Mouse (Mus musculus) gonadal fat pad, adult 2 months (tissue): ENCODE data around the gene Ptpn4. TPM values are rescaled to one million over a fixed set of nuclear protein-coding genes. Genes with fewer than 3 reads are reported as not detected.

Experiments
- DNase-seq: peaks from one replicate; pipeline ENCODE4 v3.0.0-alpha.2; 2012; ENCODE audit warnings: low read depth
- polyA plus RNA-seq: library from polyadenylated mRNA; depleted of rRNA; stranded (reverse); fragments of >200 nt; gene quantifications from 2 replicates; pipeline ENCODE4 v1.2.3, GENCODE M21; 2012; rRNA removed

Gene Ptpn4
- 4.2 and 5.5 TPM in 2 replicates for polyA plus RNA-seq

DNA sequence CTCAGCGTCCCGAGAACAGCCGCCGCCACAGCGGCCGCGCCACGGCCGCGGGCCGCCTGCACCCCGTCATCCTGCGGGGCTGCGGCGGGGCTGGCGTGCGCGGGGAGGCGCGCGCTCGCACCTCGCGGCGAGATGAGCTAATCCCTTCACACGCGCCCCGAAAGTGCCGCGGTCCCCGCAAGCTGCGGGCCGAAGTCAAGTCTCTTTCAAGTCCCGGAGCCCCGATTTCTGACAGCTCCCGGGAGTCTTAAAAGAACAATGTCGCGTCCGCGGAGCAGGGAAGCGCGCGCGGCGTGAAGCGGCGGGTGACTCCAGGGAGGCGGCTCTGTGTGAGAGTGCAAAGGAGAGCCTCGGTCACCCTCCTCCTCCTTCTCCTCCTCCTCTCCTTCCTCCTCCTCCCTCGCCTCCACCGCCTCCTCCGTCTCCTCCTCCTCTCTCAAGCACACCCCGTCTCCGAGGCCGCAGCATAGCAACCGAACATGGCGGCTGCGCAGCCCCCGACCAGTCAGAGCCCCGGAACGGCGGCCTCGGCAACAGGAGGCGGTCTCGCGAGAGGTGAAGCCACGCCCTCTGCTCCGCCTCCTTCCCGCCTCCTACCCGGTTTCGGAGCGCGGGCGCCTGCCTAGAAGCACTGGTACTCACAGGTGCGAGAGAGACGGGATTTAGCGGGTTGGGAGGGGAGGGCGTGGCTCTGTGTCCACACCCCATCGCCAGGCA, at the start of gene Ptpn4:
TSS of gene Ptpn4 (minus strand) at position 579 of the 717 bp plus-strand sequence.
- peak; percentile 56 for DNase-seq

DNA sequence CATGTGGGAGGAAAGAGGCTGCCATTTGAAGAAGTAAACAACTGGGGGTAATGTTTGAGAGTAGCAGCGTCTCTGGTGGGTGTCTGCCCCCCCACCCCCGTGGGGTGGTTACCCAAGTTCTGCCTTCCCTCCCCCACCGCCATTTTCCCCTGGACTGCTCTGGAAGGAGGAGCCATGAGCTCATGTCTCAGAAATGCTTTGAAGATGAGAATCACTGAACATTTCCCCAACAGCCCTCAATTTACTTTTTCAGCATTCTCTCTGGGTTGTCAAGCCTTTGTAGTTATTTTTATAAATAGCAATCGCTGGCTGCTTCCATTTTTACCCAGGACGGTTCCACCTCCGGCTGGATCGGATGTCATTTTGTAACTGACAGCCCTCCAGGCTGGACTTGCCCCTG, 48.9 kb upstream of the Ptpn4 start:
- DNase-seq = no peak

DNA sequence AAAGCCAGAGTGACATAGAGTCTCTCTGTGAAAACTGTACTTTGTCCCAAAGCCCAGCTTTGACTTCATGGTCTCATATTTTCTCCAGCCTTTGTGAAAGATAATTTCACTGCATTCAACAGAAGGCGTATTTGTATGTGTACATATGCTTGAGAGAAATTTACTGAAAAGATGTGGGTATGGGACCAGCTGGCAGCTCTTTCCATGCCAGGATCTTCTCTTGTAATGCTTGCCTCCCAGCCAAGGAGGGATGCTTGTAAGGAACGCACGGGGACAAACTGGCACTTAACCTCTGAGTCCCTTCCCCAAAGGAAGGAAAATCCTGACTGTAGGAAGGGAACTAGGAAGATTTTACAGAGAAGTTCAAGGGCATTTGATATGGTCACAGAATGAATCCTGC, 46.9 kb upstream of the Ptpn4 start:
- no peak for DNase-seq

DNA sequence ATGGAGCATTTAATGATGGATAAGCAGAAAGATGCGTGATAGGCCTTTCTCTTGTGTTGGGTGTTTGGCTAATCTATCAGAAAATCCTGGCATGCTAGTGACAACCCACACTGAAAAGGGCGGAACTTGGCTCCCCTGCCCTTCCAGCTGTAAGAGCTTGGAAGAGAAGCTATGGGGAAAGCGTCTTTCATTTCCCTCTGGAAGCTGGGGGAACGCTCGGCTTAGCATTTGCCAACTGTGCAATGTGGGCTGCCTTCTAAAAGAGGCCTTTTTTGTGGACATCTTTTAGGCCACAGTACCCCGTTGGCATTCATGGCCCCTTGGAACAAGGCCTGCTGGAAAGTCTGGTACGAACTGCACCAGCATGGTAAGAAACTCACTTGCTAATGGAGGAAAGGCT, 41.5 kb upstream of the Ptpn4 start:
- no peak for DNase-seq

DNA sequence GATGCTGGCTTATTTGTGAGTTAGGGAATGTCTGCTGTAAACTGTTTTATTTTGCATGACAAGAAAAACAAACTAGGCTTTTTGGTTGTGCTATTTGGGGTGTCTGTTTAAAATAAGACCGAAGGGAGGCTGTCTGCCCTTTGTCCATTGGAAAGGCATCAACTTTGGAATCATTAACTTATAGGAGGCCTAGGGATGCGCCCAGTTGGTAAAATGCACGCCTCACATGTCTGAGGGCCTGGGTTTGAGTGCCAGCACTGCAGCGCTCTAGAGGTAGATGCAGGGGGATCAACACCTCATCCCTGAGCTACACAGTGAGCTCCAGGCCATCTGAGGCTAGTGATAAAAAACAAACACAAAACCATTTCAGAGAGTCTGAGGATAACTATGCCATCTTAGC, 40.1 kb upstream of the Ptpn4 start:
- DNase-seq = no peak

DNA sequence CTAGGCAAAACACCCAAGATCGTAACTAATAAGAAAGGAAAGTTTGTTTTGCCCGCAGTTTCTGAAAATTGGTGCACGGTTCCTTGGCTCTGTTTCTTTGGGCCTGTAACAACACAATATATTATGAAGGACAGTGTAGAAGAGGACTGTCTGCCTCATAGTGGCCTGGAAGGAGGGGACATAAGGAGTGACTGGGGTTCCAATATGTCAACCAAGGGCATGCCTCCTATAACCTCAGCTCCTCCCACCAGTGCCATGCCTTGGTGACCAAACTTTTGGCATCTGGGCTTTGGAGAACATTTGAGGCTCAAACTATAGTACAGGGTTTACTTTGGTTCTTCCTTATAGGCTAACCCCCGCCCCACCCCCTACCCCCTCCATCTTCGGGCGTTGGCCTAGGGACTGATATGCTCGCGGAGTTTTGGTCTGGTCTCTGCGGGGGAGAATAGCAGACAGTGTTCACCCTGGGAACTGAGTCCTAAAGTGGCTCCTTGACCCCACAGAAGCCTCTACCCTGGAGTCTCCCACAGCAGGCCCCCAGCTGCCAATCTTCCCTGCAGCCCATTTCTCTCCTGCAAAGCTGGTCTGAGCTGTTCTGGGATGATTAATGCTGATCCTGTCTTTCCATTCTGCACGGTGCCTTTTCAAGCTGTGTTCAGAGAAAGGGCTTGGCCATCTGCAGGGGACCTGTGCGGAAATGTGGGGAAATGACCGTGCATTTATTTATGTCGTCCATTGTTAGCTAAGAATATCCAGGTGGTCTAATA, 31.2 kb upstream of the Ptpn4 start:
- DNase-seq = no peak

DNA sequence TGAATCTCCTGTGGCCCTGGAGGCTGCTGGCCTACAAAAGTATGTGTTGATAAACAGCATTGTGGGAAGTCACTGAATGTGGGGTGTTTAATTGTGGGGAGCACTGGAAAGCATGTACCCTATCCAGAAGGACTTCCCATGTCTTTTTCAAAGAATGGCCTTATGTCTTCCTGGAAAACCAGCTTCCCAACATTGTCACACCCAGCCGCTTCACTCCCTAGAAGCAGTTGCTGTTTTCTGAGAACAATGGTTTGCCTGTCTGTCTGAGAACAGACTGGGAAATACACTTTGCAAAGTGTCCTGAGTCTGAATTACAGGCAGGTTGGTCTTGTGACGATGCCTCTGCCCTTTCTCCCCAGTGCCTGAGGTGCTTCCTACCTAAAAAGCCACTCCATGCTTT, 29.9 kb upstream of the Ptpn4 start:
- DNase-seq = no peak

DNA sequence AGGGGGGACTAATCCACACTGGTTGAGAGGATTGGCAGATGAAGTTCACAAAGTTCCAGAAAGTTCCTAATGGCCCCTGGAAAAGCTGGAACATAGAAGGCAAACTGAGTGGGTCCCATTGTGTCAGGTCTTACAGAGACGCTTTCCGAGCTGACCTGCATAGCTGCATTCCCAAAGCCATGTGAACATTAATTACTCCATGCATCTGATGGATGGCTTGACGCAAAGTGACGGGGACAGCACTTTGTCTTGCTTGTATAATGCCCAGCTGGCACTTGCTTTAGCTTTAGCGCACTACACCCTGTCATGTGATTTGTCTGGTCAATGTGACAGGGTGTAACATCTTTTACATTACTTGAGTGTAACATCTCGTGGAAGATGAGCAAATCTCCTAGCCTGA, 27.9 kb upstream of the Ptpn4 start:
- DNase-seq = no peak

DNA sequence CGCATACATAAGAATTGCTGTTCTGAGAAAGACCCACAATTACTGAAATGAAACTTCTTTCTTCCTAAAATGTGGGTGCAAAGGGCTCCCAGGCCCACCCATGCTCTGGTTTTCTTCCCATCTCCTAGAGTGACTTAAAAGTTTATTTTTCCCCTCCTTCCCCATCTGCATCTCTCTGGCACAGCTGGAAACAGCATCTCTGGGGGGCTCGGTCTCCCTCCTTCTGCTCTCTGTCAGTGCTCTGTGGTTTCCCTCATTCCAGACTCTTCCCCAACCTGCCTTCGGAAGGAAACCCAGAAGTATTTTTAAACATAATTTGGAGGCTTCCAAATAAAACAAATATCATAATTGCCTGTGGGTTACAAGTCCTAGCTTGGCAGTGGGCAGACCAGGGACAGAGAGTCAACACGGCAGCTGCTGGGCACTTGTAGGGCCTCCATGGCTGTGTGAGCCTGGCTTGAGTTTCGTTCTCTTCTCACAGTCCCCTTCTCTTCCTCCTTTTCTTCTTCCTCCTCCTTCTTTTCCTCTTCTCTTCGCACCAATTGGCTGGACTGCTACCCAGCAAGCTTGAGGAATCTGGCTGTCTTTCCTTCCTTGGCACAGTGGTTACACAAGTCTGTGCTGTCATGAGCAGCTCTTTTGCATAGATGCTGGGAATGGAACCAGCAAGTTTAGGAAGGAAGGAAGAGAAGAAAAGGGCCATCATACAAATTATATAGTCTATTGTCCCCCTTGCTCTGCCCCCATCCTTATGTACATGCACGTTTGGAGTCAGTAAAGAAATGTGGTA, 26.3 kb upstream of the Ptpn4 start:
- DNase-seq = no peak

DNA sequence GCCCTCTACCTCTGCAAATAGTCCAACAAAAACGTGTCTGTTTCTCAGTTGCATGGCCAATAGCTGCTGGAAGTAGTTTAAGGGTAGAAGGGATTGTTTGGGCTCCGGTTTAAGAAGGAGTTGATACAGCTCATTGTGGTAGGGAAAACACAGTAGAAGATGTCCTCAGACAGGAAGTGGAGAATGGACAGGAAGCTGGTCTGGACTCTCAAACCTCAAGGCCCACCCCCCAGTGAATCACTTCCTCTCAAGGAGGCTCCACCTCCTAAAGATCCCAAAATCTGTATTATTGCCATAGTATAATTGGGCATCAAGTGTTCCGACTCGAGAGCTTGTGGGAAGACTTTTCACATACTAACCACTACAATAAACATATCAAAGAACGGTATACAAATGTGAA, 22.2 kb upstream of the Ptpn4 start:
- no peak for DNase-seq

DNA sequence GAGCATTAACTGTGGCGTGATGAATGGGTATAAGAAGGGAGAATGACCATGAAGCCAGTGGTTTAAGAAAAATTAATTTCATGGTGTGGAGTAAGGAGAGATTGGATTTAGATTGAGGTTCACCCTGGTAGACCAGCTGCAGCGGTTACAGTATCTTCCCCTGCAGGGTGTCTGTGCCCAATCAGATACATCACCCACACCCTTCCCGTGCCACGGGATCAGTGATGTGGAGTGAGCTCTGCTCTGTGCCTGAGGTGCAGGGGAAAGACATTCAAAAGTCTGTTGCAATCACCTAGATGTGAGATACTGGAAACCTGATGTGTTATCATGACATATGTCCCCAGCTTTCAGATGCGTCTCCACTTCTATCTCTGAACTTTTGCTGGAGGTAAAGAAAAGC, 15.6 kb upstream of the Ptpn4 start:
- DNase-seq = no peak

DNA sequence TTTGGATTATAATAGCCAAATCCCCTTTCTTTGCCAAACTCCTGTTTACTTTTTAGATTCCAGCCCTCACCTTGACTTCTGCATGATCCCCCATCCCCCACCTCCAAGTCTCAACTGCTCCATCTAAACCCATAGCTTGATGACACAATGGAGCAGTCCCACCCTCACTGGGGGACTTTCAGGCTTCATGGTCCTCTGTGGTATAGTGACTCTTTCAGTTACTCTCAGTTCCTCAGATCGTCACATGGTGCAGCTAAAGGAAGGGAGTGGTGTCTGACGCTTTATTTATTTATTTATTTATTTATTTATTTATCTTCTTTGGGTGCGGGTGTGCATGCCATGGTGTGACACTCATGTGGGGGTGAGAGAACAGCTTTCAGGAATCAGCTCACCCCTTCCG, 14.9 kb upstream of the Ptpn4 start:
- DNase-seq = no peak

DNA sequence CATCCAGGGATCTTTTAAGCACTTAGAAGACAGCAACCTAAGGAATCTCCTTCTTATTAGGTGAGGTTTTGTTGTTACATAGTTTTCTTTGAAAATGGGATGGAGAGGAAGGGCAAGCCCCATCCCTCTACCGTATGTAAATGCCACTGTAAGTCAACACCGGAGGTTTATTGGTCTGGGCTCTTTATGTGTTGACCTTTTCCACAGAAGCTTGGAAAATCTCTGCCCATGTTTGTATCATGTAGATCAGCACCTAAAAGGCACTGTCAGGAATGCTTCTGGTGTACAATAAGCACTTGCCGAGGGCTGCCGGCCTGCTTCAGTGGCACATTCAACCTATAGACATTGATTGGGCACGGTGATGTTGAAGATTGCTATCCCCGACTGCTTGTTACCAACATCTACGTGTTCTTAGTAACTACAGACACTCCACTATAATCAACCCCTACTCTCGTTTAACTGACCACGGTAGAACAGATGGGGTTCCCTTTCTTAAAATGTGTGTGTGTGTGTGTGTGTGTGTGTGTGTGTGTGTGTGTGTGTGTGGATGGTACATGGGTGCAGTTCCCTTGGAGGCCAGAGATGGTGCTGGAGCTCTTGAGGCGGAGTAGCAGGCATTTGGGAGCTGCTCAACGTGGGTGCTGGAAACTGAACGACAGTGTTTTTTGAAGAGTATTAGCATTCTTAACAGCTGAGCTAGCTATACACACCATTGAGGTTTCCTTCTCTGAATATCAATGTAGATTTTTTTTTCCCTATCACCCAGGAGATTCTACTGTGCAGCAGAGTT, 11.9 kb upstream of the Ptpn4 start:
- no peak for DNase-seq

DNA sequence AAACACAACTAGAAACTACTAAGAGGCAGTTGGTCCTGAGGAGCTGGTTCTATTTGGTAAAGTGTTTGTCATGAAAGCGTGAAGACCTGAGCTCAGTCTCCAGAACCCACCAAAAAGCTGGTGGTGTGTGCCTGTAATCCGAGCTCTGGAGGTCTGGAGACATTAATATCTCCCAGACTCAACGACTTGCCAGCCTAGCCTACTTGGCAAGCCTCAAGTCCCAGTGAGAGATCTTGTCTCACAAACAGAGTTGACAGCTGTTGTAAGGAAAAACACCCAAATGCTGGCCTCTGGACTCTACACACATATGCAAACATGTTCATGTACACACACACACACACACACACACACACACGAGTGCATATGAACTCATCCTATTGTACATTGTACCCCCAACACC, 7.9 kb upstream of the Ptpn4 start:
- no peak for DNase-seq

DNA sequence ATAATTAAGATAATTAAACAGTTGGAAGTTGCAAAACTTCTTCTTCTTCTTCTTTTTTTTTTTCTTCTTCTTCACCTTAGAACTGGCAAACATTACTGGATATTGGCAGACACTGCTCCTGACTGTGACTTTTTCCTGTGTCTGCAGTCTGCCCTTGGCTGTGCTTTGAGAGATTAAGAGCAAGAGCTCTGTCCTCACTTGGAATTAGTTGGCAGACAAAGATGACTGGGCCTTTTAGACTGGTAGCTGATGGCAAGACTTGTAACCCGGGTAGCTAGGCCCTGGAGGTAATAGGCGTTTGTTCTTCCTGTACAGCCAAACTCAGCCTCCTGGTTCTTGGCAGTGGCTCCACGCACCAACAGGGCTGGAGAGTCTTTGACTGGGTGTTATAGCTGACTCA, 5.7 kb upstream of the Ptpn4 start:
- peak; percentile 89 for DNase-seq

DNA sequence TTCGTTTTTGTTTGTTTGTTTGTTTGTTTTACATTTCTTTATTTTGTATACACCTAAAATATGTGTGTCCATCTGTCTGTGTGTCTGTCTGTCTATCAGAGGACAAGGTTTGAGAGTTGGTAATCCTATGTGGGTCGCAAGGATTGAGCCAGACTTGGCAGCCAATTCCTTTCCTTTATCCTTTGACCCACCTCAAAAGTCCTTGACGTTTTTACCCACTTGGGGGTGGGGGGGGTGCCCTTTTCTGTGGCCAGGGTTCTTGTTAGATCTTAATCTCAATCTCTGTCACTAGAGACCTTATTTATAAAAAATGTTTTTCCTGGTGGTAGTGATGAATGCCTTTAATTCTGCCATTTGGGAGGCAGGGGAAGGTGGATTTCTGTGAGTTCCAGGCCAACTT, 828 bp upstream of the Ptpn4 start:
- DNase-seq = no peak

DNA sequence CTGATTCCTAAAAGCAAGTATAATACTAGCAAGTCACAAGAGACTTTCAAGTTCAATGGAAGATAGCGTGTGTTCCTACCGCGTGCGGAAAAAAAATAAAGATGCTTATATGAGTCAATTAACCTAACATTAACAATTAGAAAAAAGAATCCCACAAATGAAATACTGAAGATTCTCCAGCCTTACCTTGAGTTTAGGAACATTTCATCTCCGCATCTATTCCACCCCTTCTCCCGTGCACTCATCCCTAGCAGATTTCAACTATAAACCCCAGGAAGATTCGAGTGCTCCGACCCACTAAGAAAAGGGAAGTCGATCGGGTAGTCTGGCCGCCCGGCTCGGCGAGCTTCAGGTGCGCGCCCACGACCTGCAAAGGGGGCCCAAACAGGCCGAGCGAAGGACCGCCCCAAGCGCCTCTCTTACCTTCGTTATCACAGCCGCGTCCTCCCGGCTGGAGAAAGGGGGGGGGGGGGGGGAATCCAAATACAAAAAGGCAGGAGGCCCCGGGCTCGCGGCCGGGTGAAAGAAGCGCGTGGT, 866 bp downstream of the Ptpn4 start:
- no peak for DNase-seq

DNA sequence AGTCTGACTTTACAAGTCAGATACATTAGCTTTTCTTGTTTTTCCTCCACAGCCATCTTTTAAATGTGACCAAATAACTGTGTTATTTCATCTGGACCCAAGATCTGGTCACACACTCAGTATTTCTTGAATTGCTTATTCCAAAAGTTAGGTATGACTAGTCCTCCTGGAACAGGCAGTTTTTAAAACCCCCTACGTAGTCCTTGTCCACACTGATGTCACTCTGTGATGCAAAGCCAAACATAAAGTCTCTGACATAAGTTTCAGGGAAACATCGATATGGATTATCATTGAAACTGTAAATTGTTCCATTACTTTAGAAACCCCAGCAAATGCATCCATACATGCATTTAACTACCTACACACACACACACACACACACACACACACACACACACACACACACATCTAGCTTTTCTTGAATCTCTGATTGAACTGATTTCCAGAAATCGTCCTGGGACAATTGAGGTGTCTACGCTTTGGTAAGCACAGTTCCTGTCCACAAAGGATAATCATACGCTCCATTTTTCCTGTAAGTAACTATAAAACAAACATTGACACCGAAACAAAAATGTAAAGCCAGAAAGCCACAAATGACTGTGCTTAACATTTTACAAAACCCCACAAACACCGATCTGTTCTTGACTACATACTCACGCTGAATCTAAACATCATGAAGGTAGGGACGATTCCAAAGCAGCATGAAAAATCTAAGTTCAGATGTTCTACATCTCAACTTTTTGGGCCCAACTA, 1.5 kb downstream of the Ptpn4 start:
- no peak for DNase-seq

DNA sequence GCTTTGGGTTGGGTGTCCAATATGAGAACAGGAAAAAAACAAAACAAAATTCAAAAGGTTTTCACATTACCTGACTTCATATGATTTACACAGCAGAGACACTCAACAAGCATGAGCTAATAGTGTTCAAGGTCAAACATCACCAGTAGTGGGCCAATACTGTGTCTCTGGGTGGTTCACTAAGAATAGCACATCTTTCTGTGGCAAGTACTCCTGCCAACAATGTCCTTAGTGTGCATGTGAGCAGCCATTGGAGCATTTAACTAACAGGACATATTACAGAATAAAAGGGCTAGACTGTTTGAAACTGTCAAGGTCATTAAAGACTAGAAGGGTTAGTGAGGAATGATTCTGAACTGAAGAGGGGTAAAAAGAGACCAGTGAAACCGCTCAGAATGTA, 9.3 kb downstream of the Ptpn4 start:
- DNase-seq = no peak

DNA sequence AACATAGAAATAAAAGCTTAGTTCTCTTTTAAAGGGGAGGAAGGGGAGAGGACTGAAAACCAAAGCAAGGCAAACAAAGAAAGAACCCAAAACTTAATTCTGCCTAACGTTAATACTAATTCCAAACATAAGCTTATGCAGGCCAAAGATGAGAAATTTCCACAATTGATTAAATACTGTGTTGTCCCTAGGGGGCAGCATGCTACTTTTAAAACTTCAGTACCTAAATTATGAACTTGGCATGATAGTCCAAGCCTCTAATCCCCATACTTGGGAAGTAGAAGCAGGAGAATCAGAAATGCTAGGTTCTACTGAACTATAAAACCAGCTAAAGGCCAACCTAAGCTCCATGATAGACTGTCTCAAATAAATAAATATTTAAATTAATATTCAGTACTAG, 18.7 kb downstream of the Ptpn4 start:
- no peak for DNase-seq

DNA sequence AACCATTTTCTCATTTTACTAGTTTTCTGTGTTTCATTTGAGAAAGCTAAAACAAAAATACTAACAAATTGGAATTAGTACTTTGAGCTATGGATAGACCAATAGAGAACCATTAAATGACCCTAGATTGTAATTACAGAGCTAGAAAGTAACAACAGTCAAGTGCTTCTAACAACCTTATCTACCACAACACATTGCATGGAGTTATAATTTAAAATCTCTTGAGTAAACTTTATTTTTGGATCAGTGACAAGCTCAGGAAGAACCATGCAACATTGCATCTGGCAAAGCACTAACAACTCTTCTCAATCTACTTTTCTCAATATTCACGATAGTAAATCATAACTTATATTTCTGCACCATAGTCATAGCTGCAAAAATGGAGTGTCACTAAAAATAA, 29.7 kb downstream of the Ptpn4 start:
- DNase-seq = no peak
